Mouse (Mus musculus): ENCODE data around the gene 2010315B03Rik. TPM values are rescaled to one million over a fixed set of nuclear protein-coding genes. Genes with fewer than 3 reads are reported as not detected.

The 2010315B03Rik gene
- polyA plus RNA-seq (2015; fragmentation: Illumina TruSeq; extraction: RNeasy Lipid Tissue Mini Kit (QIAGEN cat#74804); ENCODE audit: insufficient read depth, low replicate concordance): 60.7 TPM

DNA sequence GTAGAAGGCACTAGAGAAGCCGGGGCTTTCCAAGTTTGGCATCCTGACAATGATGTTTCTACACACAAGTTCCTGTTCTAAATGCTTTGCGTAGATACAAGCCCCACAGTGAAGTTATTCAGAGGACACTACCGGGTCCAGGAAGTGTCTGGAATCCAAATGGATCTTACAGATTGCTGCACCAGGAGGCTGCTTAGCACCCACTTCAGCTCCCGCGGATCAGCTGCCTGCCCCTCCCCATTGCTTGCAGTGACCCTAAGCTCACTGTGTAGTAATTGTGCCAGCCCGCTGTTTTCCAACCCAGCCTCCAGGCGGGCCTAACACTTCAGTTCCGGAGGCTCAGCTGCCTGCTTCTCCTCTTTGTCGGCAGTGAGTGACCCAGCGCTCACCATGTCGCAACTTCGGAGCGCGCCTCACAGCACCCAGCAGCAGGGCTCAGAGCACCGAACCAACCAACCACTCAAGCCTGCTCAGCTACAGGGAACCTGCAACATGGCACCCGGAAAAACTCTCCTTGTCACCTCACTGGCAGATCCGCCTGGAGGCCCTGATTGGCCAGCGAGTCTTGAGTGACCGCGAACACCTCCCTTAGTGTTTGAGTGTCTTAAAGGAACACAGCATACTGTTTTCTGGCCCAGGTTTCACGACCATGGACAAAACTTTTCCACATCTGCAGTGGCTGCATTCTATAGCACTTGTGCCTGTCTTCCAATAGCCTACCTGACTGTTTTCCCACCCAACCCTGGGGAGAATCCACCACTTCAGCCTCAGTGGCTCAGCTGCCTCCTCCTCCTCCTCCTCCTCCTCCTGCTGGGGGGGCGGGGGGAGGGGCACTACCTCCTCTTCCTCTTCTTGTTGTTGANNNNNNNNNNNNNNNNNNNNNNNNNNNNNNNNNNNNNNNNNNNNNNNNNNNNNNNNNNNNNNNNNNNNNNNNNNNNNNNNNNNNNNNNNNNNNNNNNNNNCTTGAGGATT, at the start of gene 2010315B03Rik:
TSS of gene 2010315B03Rik (minus strand) at position 526 of the 972 bp plus-strand sequence.

Other genes with a start within 250 kb of the 2010315B03Rik start
- 51.6 TPM for gene Ccr2, start 210.7 kb downstream of the 2010315B03Rik start, polyA plus RNA-seq (2015; fragmentation: Illumina TruSeq; extraction: RNeasy Lipid Tissue Mini Kit (QIAGEN cat#74804); ENCODE audit: insufficient read depth, low replicate concordance)
- 20.6 TPM for gene Ccr5, start 191.2 kb downstream of the 2010315B03Rik start, polyA plus RNA-seq (2015; fragmentation: Illumina TruSeq; extraction: RNeasy Lipid Tissue Mini Kit (QIAGEN cat#74804); ENCODE audit: insufficient read depth, low replicate concordance)
- gene Ppp2r3d, start 164.2 kb upstream of the 2010315B03Rik start, polyA plus RNA-seq (2015; fragmentation: Illumina TruSeq; extraction: RNeasy Lipid Tissue Mini Kit (QIAGEN cat#74804); ENCODE audit: insufficient read depth, low replicate concordance): 22.1 TPM
- not detected for gene Gm21836, start 181.1 kb upstream of the 2010315B03Rik start, polyA plus RNA-seq (2015; fragmentation: Illumina TruSeq; extraction: RNeasy Lipid Tissue Mini Kit (QIAGEN cat#74804); ENCODE audit: insufficient read depth, low replicate concordance)